Mouse (Mus musculus) intestine, embryonic 14.5 days (tissue): Measurements from ENCODE around the gene Ostf1. TPM values are rescaled to one million over a fixed set of nuclear protein-coding genes. Genes with fewer than 3 reads are reported as not detected.

Source experiments
- ATAC-seq: fragments of 200-750 bp; cut with Nextera tagmentation; replicated peaks from 2 replicates; pipeline ENCODE4 v1.8.0; 2017; ENCODE audit warnings: low read depth, moderate number of reproducible peaks, moderate TSS enrichment, moderate library complexity; ENCODE audit not compliant: low FRiP score, low TSS enrichment
- DNase-seq: peaks from one replicate; pipeline ENCODE4 v3.0.0-alpha.2; 2018; ENCODE audit warnings: low spot score
- H3K27ac ChIP-seq: fragments of 300-500 bp; sonication (generic); 2 replicates; pipeline ENCODE4 v1.5.1; 2014; ENCODE audit warnings: low read depth, mild to moderate bottlenecking, control low read depth
- H3K27me3 ChIP-seq: fragments of 300-500 bp; sonication (generic); replicated peaks from 2 replicates; pipeline ENCODE4 v1.6.1; 2014; ENCODE audit warnings: low read length, control low read depth; ENCODE audit not compliant: control insufficient read depth, insufficient read depth
- H3K36me3 ChIP-seq: fragments of 300-500 bp; sonication (generic); 2 replicates; pipeline ENCODE4 v1.6.1; 2014; ENCODE audit warnings: low read length, control low read depth; ENCODE audit not compliant: control insufficient read depth, insufficient read depth
- H3K4me1 ChIP-seq: fragments of 300-500 bp; sonication (generic); replicated peaks from 2 replicates; pipeline ENCODE4 v1.6.1; 2014; ENCODE audit warnings: low read length, control low read depth, mixed read lengths; ENCODE audit not compliant: control insufficient read depth, insufficient read depth
- H3K4me2 ChIP-seq: fragments of 300-500 bp; sonication (generic); 2 replicates; pipeline ENCODE4 v1.6.1; 2014; ENCODE audit warnings: low read length
- H3K4me3 ChIP-seq: fragments of 300-500 bp; sonication (generic); 2 replicates; pipeline ENCODE4 v1.5.1; 2014; ENCODE audit warnings: low read depth, low read length, control low read depth, mixed read lengths
- H3K9ac ChIP-seq: fragments of 300-500 bp; sonication (generic); 2 replicates; pipeline ENCODE4 v1.6.1; 2014; ENCODE audit warnings: mild to moderate bottlenecking, low read length
- H3K9me3 ChIP-seq: fragments of 300-500 bp; sonication (generic); 2 replicates; pipeline ENCODE4 v1.6.1; 2016; ENCODE audit warnings: low read length, control low read depth; ENCODE audit not compliant: control insufficient read depth
- WGBS: fragments of 180-500 bp; shearing (Covaris S2); extraction: QIAGEN DNeasy Blood & Tissue Kit; methylation state at CpG from one replicate; pipeline ENCODE4 v1.1.7; 2014; 5-methylcytosine and 5-hydroxymethylcytosine counted together
- polyA plus RNA-seq: library from polyadenylated mRNA; unstranded; fragments of >200 nt; fragmentation: Nextera tagmentation; extraction: Ambion mirVana; gene quantifications from 2 replicates; pipeline ENCODE4 v1.2.1, GENCODE M21; 2014

The Ostf1 gene
- polyA plus RNA-seq, 1 experiment from 2014 or later = 68.9 TPM

GRCm38 (mm10) chr19:18623894-18624293 lies 7.7 kb downstream of the Ostf1 start:
- no peak for DNase-seq
- no peaks in the 10 kb centered on the region for H3K4me1 ChIP-seq
- H3K9ac ChIP-seq = no peak overlapping the region
- no peak overlapping the region for H3K27ac ChIP-seq
- WGBS = 66% methylated on average over 2 of the region's 2 CpGs
- no peak overlapping the region for H3K4me2 ChIP-seq
- H3K4me3 ChIP-seq = no peak overlapping the region
- no peaks in the 10 kb centered on the region for H3K27me3 ChIP-seq
- no peaks in the 10 kb centered on the region for H3K36me3 ChIP-seq
- no peaks in the 10 kb centered on the region for H3K9me3 ChIP-seq
- no peak for ATAC-seq

- Histone ChIP-seq H3K36me3 (no peaks in the 10 kb centered on the region), H3K9me3 (no peaks in the 10 kb centered on the region), H3K4me2 (no peak overlapping the region), H3K9ac (no peak overlapping the region), H3K27ac (no peak overlapping the region), H3K4me3 (no peak overlapping the region), H3K4me1 (peaks cover 4% of the 10 kb centered on the region), H3K27me3 (no peaks in the 10 kb centered on the region)
- WGBS = 70% methylated on average over 1 of the region's 1 CpGs
- no peak; the same call in 1 of the 2 replicates for ATAC-seq
- no peak for DNase-seq
Observed at GRCm38 (mm10) chr19:18619691-18620090, 11.9 kb downstream of the Ostf1 start.

GRCm38 (mm10) chr19:18619060-18619459 lies 12.6 kb downstream of the Ostf1 start:
- DNase-seq (no peak), ATAC-seq (no peak)
- H3K4me2 ChIP-seq = no peak overlapping the region
- H3K4me3 ChIP-seq = no peak overlapping the region
- WGBS = 70% methylated on average over 5 of the region's 5 CpGs
- H3K4me1 ChIP-seq = peaks cover 4% of the 10 kb centered on the region
- no peak overlapping the region for H3K27ac ChIP-seq
- H3K9me3 ChIP-seq = no peaks in the 10 kb centered on the region
- no peaks in the 10 kb centered on the region for H3K27me3 ChIP-seq
- no peaks in the 10 kb centered on the region for H3K36me3 ChIP-seq
- no peak overlapping the region for H3K9ac ChIP-seq

DNA sequence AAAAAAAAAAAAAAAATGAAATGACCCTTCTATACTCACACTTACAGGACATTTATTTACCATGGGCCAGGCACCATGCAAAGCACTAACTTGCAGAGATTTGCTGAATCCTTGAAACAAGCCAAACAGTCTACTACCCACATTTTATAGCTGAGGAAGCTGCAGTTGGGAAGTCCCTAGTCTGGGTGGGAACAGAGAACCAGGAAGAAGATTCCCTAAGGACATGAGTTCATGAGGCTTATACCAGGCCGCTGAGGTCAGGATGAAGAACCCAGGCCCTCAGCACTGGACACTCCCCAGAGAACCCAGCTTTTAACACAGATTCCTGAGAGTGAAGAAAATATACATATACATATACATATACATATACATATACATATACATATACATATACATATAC lies 14.1 kb downstream of the Ostf1 start:
- H3K27me3 ChIP-seq = no peaks in the 10 kb centered on the region
- H3K4me2 ChIP-seq = no peak overlapping the region
- peaks cover 4% of the 10 kb centered on the region for H3K4me1 ChIP-seq
- no peak overlapping the region for H3K27ac ChIP-seq
- no peak overlapping the region for H3K9ac ChIP-seq
- ATAC-seq (no peak), DNase-seq (no peak)
- no peaks in the 10 kb centered on the region for H3K36me3 ChIP-seq
- no peaks in the 10 kb centered on the region for H3K9me3 ChIP-seq
- WGBS = 96% methylated on average over 1 of the region's 1 CpGs
- no peak overlapping the region for H3K4me3 ChIP-seq

- H3K4me3 ChIP-seq = no peak overlapping the region
- no peak for DNase-seq
- H3K4me1 ChIP-seq = peaks cover 4% of the 10 kb centered on the region
- no peaks in the 10 kb centered on the region for H3K36me3 ChIP-seq
- WGBS = 67% methylated on average over 9 of the region's 9 CpGs
- no peaks in the 10 kb centered on the region for H3K27me3 ChIP-seq
- ATAC-seq = no peak
- no peaks in the 10 kb centered on the region for H3K9me3 ChIP-seq
- H3K4me2 ChIP-seq = no peak overlapping the region
- H3K9ac ChIP-seq = no peak overlapping the region
- peak overlapping the region; percentile 43; the same call in 1 of the 2 replicates for H3K27ac ChIP-seq
Observed at GRCm38 (mm10) chr19:18615680-18616240, 15.9 kb downstream of the Ostf1 start.

- ATAC-seq = no peak
- Histone ChIP-seq H3K27ac (no peak overlapping the region), H3K4me3 (no peak overlapping the region), H3K4me2 (no peak overlapping the region), H3K36me3 (no peaks in the 10 kb centered on the region), H3K4me1 (peaks cover 4% of the 10 kb centered on the region), H3K9ac (no peak overlapping the region), H3K9me3 (no peaks in the 10 kb centered on the region), H3K27me3 (no peaks in the 10 kb centered on the region)
- no peak for DNase-seq
- WGBS = 82% methylated on average over 7 of the region's 7 CpGs
Observed at GRCm38 (mm10) chr19:18614337-18614736, 17.3 kb downstream of the Ostf1 start.

GRCm38 (mm10) chr19:18608975-18609374 lies 22.6 kb downstream of the Ostf1 start:
- DNase-seq (no peak), ATAC-seq (no peak)
- no peak overlapping the region for H3K27ac ChIP-seq

DNA sequence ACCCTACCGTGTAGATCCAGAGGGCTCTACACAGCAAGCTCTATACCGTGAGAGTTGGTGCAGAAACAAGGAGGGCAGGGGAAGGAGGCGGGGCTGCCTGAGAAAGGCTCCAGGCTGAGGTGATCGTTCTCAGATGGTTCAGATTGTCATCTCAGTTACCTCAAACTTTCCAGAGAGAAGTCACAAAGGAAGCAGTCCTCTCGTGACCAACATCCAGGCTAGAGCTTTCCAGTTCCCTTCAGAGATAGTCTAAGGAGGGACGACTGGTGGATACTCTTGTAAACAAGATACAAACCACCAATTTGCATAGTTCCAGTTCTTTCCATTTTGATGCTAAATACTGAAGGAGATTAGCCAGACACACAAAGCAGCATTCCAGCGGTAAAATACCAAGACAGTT lies 23.7 kb downstream of the Ostf1 start:
- Histone ChIP-seq H3K27ac (no peak overlapping the region), H3K36me3 (no peaks in the 10 kb centered on the region), H3K4me1 (no peaks in the 10 kb centered on the region), H3K27me3 (no peaks in the 10 kb centered on the region), H3K4me2 (no peak overlapping the region), H3K9me3 (no peaks in the 10 kb centered on the region), H3K9ac (no peak overlapping the region), H3K4me3 (no peak overlapping the region)
- ATAC-seq (no peak), DNase-seq (no peak)
- WGBS = 57% methylated on average over 7 of the region's 7 CpGs

More at GRCm38 (mm10) chr19:18608975-18609374, 22.6 kb downstream of the Ostf1 start:
- Histone ChIP-seq H3K9ac (no peak overlapping the region), H3K4me2 (no peak overlapping the region), H3K9me3 (no peaks in the 10 kb centered on the region), H3K4me3 (no peak overlapping the region), H3K27me3 (no peaks in the 10 kb centered on the region), H3K4me1 (no peaks in the 10 kb centered on the region), H3K36me3 (no peaks in the 10 kb centered on the region)
- 65% methylated on average over 6 of the region's 6 CpGs for WGBS

- H3K9me3 ChIP-seq = no peaks in the 10 kb centered on the region
- no peaks in the 10 kb centered on the region for H3K4me1 ChIP-seq
- H3K4me2 ChIP-seq = no peak overlapping the region
- no peak overlapping the region for H3K4me3 ChIP-seq
- H3K9ac ChIP-seq = no peak overlapping the region
- DNase-seq (no peak), ATAC-seq (no peak)
- H3K36me3 ChIP-seq = no peaks in the 10 kb centered on the region
- WGBS = 90% methylated on average over 6 of the region's 6 CpGs
- no peaks in the 10 kb centered on the region for H3K27me3 ChIP-seq
- no peak overlapping the region for H3K27ac ChIP-seq
Observed at GRCm38 (mm10) chr19:18603011-18603410, 28.6 kb downstream of the Ostf1 start.
